Mouse (Mus musculus) CD8-positive naive resting alpha-beta T cell, adult 57 days (primary cell): Measurements from ENCODE around the gene Slc25a48. TPM values are rescaled to one million over a fixed set of nuclear protein-coding genes. Genes with fewer than 3 reads are reported as not detected.

Source experiments
- total RNA-seq: library from RNA; stranded (reverse); gene quantifications from one replicate; pipeline ENCODE4 v1.2.4, GENCODE M21; 2023

The Slc25a48 gene
- total RNA-seq = not detected

DNA sequence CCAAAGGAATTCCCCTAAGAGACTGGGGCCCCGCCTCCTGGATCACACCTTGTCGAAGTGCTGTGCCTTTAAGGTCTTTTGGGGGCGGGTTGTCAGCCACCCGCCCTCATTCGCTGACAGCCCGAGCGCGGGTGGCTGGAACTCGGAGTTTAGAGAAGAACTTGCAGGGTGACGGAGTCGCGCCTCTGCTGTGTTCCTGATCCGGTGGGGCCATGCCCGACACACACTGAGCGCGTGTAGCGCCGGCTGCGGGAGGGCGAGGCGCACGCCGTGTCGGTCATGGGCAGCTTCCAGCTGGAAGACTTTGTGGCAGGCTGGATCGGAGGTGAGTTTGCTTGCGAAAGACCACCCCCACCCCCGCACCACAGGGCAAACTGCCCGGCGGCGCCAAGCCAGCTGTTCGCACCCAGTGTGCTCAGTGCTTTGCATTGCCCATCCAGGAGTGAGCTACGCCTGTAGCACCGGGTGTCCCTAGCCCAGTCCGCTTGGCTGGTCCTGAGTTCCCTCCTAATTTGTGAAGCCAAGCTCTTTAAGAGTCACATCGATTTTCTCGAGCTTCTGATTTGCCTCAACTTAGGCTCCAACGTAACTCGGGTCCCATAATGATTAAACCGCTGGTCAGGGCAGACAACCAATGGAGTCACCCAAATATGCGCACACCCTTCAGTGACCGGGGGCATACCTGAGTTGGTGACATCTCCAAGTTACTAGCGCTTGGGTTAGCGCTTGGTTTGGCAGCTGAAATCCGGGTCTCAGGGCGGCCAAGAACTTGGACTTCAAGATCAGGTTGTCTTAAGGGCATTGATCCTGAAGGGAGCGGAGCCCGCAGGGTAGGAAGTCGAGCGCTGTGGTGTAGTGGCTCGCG lies at the start of gene Slc25a48:
Gene Slc25a48, plus strand, starts transcription at position 145 of the 865 bp plus-strand sequence.

DNA sequence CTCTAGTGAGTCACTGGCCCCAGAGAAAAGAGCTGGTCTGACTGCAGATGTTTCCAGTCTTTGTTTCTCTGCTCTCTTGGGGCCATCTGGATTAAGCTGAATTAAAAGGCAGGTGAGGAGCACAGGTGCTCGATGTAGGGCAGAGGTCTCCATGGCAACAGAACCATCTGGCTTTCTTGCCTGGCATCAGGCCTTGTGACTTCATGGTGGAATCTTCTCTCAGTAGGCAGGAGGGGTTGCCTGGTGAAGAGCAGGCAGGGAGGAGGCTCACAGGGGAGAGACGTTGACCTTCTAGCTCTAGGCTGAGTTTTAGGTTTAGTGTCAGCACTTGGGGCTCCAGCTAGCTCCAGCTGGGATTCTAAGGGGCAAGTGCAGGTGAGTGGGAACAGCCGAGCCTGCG lies 11.8 kb upstream of the Slc25a48 start, which contains the start of gene Gm3045:
Gene Gm3045, plus strand, starts transcription at position 230 of the 400 bp plus-strand sequence.

DNA sequence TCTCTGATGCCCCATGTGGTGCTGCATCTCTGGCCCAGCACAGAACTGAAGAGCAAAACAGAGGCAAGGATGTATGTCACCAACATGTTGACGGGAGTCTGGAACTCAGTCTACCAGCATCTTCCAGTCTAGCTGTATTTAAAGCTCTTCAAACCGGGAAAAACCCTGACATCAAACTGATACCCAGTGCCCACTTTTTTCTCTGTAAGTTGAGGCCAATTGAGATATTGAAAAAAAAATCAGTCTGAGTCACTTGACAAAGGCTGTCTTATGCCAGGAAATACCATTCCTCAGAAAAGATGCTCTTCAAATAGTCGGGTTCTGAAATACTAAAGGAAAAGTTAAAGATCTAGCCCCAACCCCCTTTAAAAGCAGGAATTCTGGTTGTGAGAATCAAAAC lies 44.0 kb downstream of the Slc25a48 start, which contains the start of gene Il9:
Gene Il9, minus strand, starts transcription at position 101 of the 400 bp plus-strand sequence.

DNA sequence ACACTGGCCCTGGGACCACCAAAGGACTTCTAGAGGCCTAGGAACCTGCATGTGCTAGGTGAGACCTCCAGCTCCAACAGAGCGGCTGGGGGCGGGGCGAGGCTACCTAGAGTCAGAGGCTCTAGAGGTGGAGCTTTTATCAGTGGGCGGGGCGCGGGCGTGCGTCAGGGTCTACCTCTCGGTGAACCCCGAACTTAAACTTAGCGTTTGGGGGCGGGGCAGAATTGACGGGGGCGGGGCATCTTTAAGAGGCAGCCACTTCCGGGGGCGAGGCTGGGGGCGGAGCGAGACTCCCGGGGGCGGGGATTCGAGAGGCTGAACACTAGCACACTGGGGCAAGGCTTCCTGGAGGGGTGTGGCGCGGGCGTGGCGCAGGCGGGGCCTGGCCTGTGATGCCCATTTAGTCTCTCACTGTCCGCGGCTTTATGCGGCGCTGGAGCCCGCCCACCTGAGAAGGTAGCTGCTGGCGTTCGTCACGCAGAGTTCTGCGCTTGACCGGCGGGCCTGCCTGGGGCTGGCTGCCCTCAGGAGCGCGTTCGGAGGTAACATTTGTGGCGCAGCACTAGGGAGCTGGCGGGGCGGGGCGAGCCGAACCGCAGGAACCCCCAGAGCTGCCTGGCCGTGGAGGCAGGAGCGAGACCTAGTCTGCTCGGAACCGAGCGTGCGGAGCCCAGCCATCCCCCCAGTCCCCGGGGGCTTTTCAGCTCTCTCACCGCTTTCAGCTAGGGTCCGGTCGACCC lies 84.1 kb downstream of the Slc25a48 start, which contains the start of gene Fbxl21:
Gene Fbxl21, plus strand, starts transcription at position 392 of the 740 bp plus-strand sequence.

Other genes starting within 250 kb of the Slc25a48 start
- not detected for gene Neurog1, start 186.2 kb upstream of the Slc25a48 start, total RNA-seq
- gene Cxcl14, start 141.8 kb upstream of the Slc25a48 start, total RNA-seq = not detected
- not detected for gene Gm3045, start 11.8 kb upstream of the Slc25a48 start, total RNA-seq
- gene Il9, start 43.9 kb downstream of the Slc25a48 start, total RNA-seq = not detected
- gene Fbxl21, start 84.1 kb downstream of the Slc25a48 start, total RNA-seq = 1.5 TPM
- gene Lect2, start 110.1 kb downstream of the Slc25a48 start, total RNA-seq = not detected
- gene Tgfbi, start 171.2 kb downstream of the Slc25a48 start, total RNA-seq = 5.0 TPM